Mouse (Mus musculus) liver, embryonic 12.5 days (tissue): ENCODE data around the gene Glb1. TPM values are rescaled to one million over a fixed set of nuclear protein-coding genes. Genes with fewer than 3 reads are reported as not detected.
A peak's percentile ranks its signal among the peaks of the same experiment; 100 is the strongest.
"Not testable (repeated sequence)": the region's sequence is repeated elsewhere in the genome, so short reads cannot be mapped to it uniquely, and the experiment has no call there.

Experiments used
- ATAC-seq: fragments of 200-750 bp; cut with Nextera tagmentation; 2 replicates; pipeline ENCODE4 v1.8.0; 2017; ENCODE audit warnings: moderate number of reproducible peaks, mild to moderate bottlenecking, moderate library complexity
- H3K27ac ChIP-seq: fragments of 300-500 bp; sonication (generic); 2 replicates; pipeline ENCODE4 v1.5.1; 2016; ENCODE audit warnings: mild to moderate bottlenecking
- H3K27me3 ChIP-seq: fragments of 300-500 bp; sonication (generic); replicated peaks from 2 replicates; pipeline ENCODE4 v1.6.1; 2016; ENCODE audit warnings: mild to moderate bottlenecking, moderate library complexity
- H3K36me3 ChIP-seq: fragments of 300-500 bp; sonication (generic); 2 replicates; pipeline ENCODE4 v1.6.1; 2016; ENCODE audit warnings: mild to moderate bottlenecking, moderate library complexity
- H3K4me1 ChIP-seq: fragments of 300-500 bp; sonication (generic); 2 replicates; pipeline ENCODE4 v1.6.1; 2016
- H3K4me2 ChIP-seq: fragments of 300-500 bp; sonication (generic); 2 replicates; pipeline ENCODE4 v1.6.1; 2016; ENCODE audit warnings: mild to moderate bottlenecking, moderate library complexity
- H3K4me3 ChIP-seq: fragments of 300-500 bp; sonication (generic); 2 replicates; pipeline ENCODE4 v1.5.1; 2016; ENCODE audit warnings: mild to moderate bottlenecking, moderate library complexity
- H3K9ac ChIP-seq: fragments of 300-500 bp; sonication (generic); 2 replicates; pipeline ENCODE4 v1.6.1; 2016; ENCODE audit warnings: mild to moderate bottlenecking, moderate library complexity
- H3K9me3 ChIP-seq: fragments of 300-500 bp; sonication (generic); replicated peaks from 2 replicates; pipeline ENCODE4 v1.6.1; 2016; ENCODE audit warnings: mild to moderate bottlenecking, moderate library complexity
- WGBS: fragments of 180-500 bp; shearing (Covaris S2); methylation state at CpG from one replicate; pipeline ENCODE4 v1.1.7; 2016; ENCODE audit not compliant: insufficient replicate concordance; 5-methylcytosine and 5-hydroxymethylcytosine counted together
- polyA plus RNA-seq: library from polyadenylated mRNA; unstranded; fragments of >200 nt; fragmentation: Nextera tagmentation; extraction: Ambion mirVana; gene quantifications from 2 replicates; pipeline ENCODE4 v1.2.1, GENCODE M21; 2016

The Glb1 gene
- polyA plus RNA-seq, 1 experiment from 2014 or later, result 17.7 TPM

DNA sequence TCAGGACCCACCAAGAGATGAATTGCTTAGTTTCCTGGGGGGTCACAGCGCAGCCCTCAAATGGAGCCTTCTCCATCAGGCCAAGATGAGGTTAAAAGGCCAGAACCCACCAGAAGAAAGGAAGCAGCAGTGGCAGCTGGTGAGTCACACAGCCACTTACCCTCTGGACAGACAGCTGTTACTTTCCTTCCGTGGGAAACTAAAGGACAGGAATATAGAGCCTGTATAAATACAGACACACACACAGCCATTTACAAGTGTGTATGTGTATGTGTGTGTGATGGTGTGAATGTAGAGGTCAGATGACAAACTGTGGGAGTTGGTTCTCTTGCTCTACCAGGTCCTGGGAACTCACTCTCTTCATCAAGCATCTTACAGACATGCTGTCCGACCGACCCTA, 105.7 kb downstream of the Glb1 start:
- H3K27ac ChIP-seq, result no peak overlapping the region
- ATAC-seq, result no peak
- no peaks in the 10 kb centered on the region for H3K9me3 ChIP-seq
- 58% methylated on average over 4 of the region's 4 CpGs for WGBS
- no peak overlapping the region for H3K4me3 ChIP-seq
- H3K4me1 ChIP-seq, result peaks cover 18% of the 10 kb centered on the region
- H3K36me3 ChIP-seq, result peaks cover 3% of the 10 kb centered on the region; the same call in 1 of the 2 replicates
- H3K9ac ChIP-seq, result no peak overlapping the region
- H3K4me2 ChIP-seq, result no peak overlapping the region
- H3K27me3 ChIP-seq, result no peaks in the 10 kb centered on the region

DNA sequence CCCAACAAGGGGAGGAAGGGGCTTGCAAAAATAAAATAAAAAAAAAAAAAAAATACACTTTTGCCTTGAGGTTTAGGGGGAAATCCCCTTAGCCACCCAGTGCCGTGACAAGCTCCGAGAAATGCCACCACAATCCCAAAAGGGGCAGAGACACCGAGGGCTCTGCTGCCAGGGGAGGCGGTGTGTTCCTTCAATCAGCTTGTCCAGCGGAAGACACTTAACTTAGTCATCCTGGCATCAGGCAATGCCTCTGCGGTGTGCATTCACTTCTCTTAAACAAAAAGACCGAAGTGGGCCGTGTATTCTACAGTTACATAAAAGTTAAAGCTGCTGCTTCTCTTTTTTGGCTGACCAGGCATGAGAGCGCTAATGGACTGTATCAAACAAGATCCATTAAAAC, 106.5 kb downstream of the Glb1 start:
- peaks cover 11% of the 10 kb centered on the region for H3K4me1 ChIP-seq
- H3K4me3 ChIP-seq, result no peak overlapping the region
- H3K9me3 ChIP-seq, result no peaks in the 10 kb centered on the region
- no peaks in the 10 kb centered on the region for H3K27me3 ChIP-seq
- WGBS, result 81% methylated on average over 9 of the region's 9 CpGs
- ATAC-seq, result no peak
- H3K9ac ChIP-seq, result no peak overlapping the region
- no peak overlapping the region for H3K27ac ChIP-seq
- peaks cover 3% of the 10 kb centered on the region for H3K36me3 ChIP-seq
- no peak overlapping the region for H3K4me2 ChIP-seq

DNA sequence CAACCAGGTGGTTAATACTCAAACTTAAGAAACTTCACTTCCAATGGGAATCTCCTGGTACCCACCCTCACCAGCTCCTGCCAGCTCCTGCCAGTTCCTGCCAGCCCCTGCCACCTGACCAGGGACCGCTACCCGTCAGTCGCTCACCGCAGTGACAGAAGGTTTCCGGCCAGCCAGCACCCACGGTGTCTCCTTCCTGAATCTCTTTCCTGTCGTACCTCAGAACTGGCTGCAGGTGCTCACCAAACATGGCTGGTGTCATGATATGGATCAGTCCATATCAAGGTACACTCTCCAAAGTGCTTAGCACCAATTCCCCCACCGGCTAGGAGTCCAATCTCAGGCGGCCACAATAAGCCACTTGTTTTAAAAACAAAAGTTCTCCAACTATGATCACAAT, 108.9 kb downstream of the Glb1 start:
- Histone ChIP-seq H3K27ac (no peak overlapping the region), H3K36me3 (peaks cover 24% of the 10 kb centered on the region), H3K4me3 (no peak overlapping the region), H3K4me2 (no peak overlapping the region), H3K4me1 (no peaks in the 10 kb centered on the region), H3K9ac (no peak overlapping the region), H3K27me3 (no peaks in the 10 kb centered on the region), H3K9me3 (peaks cover 15% of the 10 kb centered on the region)
- 68% methylated on average over 9 of the region's 9 CpGs for WGBS
- ATAC-seq, result no peak

DNA sequence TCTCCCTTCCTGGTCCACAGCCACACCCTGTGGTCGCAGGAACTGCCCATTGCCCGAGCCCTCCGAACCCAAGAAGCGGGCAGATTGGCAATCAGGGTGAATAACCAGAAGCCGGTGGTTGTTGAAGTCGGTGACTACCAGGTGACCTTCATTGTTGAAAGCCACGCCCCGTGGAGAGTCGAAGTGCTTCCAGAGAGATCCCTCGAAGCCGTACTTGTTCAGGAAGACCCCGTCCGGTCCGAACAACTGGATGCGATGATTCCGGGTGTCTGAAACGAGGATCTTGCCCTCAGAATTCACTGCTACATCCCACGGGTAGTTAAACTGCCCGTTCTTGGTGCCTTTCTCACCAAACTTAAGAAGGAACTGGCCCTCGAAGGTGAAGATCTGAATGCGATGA, 112.0 kb downstream of the Glb1 start:
- Histone ChIP-seq H3K27me3 (no peaks in the 10 kb centered on the region), H3K9ac (no peak overlapping the region), H3K27ac (no peak overlapping the region), H3K9me3 (peaks cover 15% of the 10 kb centered on the region), H3K4me2 (no peak overlapping the region), H3K36me3 (peaks cover 24% of the 10 kb centered on the region), H3K4me3 (no peak overlapping the region), H3K4me1 (no peaks in the 10 kb centered on the region)
- 87% methylated on average over 21 of the region's 21 CpGs for WGBS
- ATAC-seq, result no peak

DNA sequence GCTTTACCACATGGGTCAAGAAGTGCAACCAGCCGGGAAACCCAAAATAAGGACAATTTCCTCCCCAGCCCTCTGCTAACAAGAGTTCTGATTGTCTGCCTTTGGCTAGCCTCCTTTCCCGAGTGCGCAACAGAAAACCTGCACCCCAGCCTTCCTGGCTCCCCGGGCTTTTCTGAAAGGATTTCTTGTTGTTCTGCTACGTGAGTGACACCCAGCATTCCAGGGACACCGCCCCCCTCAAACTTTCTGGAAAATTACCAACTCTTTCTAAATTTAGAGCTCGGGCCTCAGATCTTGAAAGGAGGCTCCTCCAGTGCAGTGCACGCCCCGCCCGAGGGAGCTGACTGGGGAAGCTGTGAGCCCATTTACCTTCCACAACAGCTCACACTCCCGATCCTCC, 114.5 kb downstream of the Glb1 start, which contains the start of gene C130032M10Rik:
Gene C130032M10Rik, plus strand, starts transcription at position 334 of the 400 bp plus-strand sequence.
- Histone ChIP-seq H3K4me2 (no peak within 1 kb of the TSS), H3K4me3 (no peak within 1 kb of the TSS), H3K9me3 (peaks cover 15% of the 10 kb centered on the region), H3K27ac (no peak within 1 kb of the TSS), H3K36me3 (peaks cover 24% of the 10 kb centered on the region), H3K9ac (no peak within 1 kb of the TSS), H3K27me3 (no peaks in the 10 kb centered on the region), H3K4me1 (no peaks in the 10 kb centered on the region)
- no peak for ATAC-seq
- 73% methylated on average over 11 of the region's 11 CpGs for WGBS

DNA sequence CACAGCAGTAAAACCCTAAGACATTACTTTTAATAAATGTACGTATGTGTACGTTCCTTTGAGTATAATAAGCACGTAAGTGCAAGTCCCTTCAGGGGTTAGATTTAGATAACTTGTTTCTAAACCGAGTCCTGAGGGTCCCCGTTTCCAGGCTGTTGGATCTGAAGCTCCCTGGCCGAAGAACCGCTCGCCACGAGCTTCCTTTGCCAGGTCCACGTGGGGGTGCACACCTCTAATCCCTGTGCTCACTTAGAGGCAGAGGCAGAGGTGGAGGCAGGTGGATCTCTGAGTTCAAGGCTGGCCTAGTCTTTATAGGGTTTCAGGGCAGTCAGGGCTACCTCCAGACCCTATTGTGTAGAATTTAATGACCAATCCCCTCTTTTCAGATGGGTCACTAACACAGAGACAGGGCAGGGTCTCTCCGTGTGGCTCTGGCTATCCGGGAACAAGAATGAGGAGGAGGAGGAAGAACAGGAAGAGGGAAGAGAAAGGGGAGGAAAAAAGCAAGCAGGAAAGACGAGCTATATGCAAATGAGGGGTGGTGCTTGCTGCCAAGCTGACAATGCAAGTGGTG, 117.1 kb downstream of the Glb1 start:
- peaks cover 9% of the 10 kb centered on the region for H3K9me3 ChIP-seq
- no peak overlapping the region for H3K4me3 ChIP-seq
- peaks cover 16% of the 10 kb centered on the region for H3K36me3 ChIP-seq
- ATAC-seq, result no peak
- no peak overlapping the region for H3K9ac ChIP-seq
- H3K4me2 ChIP-seq, result no peak overlapping the region
- no peaks in the 10 kb centered on the region for H3K27me3 ChIP-seq
- no peaks in the 10 kb centered on the region for H3K4me1 ChIP-seq
- 60% methylated on average over 13 of the region's 13 CpGs for WGBS
- no peak overlapping the region for H3K27ac ChIP-seq

DNA sequence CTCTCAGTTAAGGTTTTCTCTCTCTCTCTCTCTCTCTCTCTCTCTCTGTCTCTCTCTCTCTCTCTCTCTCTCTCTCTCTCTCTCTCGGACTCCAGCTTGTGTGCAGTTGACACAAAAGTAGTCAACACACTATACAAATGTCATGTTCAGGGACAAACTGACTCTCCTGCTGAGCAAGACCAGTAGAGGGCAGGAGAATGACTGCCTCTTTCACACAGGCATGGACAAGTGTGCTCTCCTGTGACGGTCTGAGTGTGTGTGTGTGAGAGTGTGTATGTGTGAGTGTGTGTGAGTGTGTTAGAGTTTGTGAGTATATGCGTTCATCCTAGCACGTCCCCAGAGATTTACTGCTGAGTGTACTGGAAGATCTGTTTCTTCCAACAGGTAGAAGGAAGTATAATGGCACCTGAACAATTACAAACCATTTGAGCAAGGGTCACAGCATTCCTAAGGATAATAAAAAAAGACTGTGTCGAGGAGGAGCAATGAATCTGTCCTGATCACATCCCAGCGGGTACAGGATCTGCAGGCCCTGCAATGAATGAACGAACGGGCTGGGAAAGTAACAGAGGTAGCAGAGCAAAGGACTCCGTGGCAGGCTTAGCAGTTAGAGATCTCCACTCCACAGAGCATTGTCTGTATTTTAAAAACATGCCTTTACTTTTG, 118.1 kb downstream of the Glb1 start:
- Histone ChIP-seq H3K9me3 (no peaks in the 10 kb centered on the region), H3K27me3 (no peaks in the 10 kb centered on the region), H3K9ac (no peak overlapping the region), H3K27ac (no peak overlapping the region), H3K4me1 (no peaks in the 10 kb centered on the region), H3K4me3 (no peak overlapping the region), H3K36me3 (peaks cover 6% of the 10 kb centered on the region), H3K4me2 (no peak overlapping the region)
- no peak for ATAC-seq
- 64% methylated on average over 9 of the region's 9 CpGs for WGBS

DNA sequence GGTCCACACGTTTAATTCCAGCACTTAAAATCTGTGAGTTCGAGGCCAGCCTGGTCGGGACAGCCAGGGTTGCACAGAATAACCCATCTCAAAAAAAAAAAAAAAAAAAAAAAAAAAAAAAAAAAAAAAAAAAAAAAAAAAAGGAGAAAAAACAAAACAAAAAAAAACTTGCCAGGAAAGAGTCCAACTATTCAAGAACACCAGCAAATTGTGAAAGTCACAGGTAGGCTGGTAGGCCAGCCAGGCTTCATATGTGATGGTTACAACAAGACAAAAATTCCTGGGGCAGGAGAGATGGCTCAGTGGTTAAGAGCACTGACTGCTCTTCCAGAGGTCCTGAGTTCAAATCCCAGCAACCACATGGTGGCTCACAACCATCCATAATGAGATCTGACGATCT, 119.7 kb downstream of the Glb1 start:
- H3K4me1 ChIP-seq, H3K27ac ChIP-seq, H3K9ac ChIP-seq, H3K36me3 ChIP-seq, H3K9me3 ChIP-seq, ATAC-seq, H3K4me2 ChIP-seq, H3K4me3 ChIP-seq, H3K27me3 ChIP-seq: not testable (repeated sequence)
- WGBS, result 53% methylated on average over 4 of the region's 4 CpGs

DNA sequence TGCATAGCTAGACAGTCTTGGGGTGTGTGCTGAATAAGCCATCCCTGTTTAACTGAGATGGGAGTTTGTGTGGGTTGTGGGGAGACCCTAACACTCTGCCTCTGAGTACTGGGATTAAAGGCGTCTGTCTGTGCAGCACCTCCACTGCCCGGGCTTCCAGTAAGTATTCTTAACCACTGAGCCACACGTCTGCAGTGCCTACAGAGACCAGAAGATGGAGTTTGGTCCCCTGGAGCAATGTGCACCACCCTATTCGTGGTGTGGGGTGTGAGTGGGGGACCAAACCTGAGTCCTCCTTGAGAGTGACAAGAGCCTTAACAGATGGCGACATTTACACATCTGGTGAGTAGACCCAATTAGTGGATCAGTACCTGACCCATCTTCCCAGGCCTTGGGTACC, 121.2 kb downstream of the Glb1 start:
- ATAC-seq, result no peak
- H3K36me3 ChIP-seq, result no peaks in the 10 kb centered on the region
- no peak overlapping the region for H3K27ac ChIP-seq
- no peak overlapping the region for H3K9ac ChIP-seq
- peaks cover 14% of the 10 kb centered on the region for H3K4me1 ChIP-seq
- no peak overlapping the region for H3K4me3 ChIP-seq
- no peak overlapping the region for H3K4me2 ChIP-seq
- no peaks in the 10 kb centered on the region for H3K9me3 ChIP-seq
- WGBS, result 42% methylated on average over 5 of the region's 5 CpGs
- H3K27me3 ChIP-seq, result no peaks in the 10 kb centered on the region

DNA sequence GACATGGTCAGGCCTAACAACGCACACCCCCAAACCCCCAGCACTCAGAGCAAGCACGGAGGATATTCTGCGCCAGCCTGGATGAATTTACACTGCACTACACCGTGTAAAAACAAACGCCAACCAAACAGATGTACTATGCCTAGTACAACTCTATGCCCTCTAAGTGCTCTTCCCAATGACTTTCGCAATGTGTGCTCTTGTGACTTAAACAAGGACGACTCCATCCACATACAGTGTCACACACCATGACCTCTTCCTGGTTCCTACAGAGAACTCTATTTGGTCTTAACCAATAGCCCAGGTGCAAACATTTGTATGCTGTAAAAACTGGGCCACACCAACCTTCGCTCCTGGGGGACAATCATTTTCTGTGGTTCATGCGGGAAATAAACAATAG, 121.6 kb downstream of the Glb1 start:
- WGBS, result 75% methylated on average over 9 of the region's 9 CpGs
- no peak overlapping the region for H3K9ac ChIP-seq
- no peaks in the 10 kb centered on the region for H3K9me3 ChIP-seq
- no peak overlapping the region for H3K4me2 ChIP-seq
- H3K4me1 ChIP-seq, result peaks cover 17% of the 10 kb centered on the region
- no peak overlapping the region for H3K4me3 ChIP-seq
- H3K27ac ChIP-seq, result no peak overlapping the region
- ATAC-seq, result peak; percentile 61
- no peaks in the 10 kb centered on the region for H3K27me3 ChIP-seq
- no peaks in the 10 kb centered on the region for H3K36me3 ChIP-seq
